Mouse (Mus musculus) intestine, embryonic 16.5 days (tissue): ENCODE measurements around the gene Lcmt1. TPM values are rescaled to one million over a fixed set of nuclear protein-coding genes. Genes with fewer than 3 reads are reported as not detected.
A peak's percentile ranks its signal among the peaks of the same experiment; 100 is the strongest.

Source experiments
- ATAC-seq: fragments of 200-750 bp; cut with Nextera tagmentation; 2 replicates; pipeline ENCODE4 v1.8.0; 2017; ENCODE audit warnings: moderate TSS enrichment, moderate library complexity
- H3K27ac ChIP-seq: fragments of 300-500 bp; sonication (generic); 2 replicates; pipeline ENCODE4 v1.5.1; 2014; ENCODE audit warnings: mild to moderate bottlenecking, low read length
- H3K27me3 ChIP-seq: fragments of 300-500 bp; sonication (generic); replicated peaks from 2 replicates; pipeline ENCODE4 v1.6.1; 2014; ENCODE audit warnings: low read length, control low read depth, mixed read lengths; ENCODE audit not compliant: control insufficient read depth, insufficient read depth
- H3K36me3 ChIP-seq: fragments of 300-500 bp; sonication (generic); 2 replicates; pipeline ENCODE4 v1.6.1; 2014; ENCODE audit warnings: low read length, control low read depth; ENCODE audit not compliant: control insufficient read depth, insufficient read depth
- H3K4me1 ChIP-seq: fragments of 300-500 bp; sonication (generic); 2 replicates; pipeline ENCODE4 v1.6.1; 2014; ENCODE audit warnings: low read length, control low read depth, mixed read lengths; ENCODE audit not compliant: control insufficient read depth, insufficient read depth
- H3K4me2 ChIP-seq: fragments of 300-500 bp; sonication (generic); 2 replicates; pipeline ENCODE4 v1.6.1; 2014; ENCODE audit warnings: low read depth, low read length, control low read depth
- H3K4me3 ChIP-seq: fragments of 300-500 bp; sonication (generic); 2 replicates; pipeline ENCODE4 v1.5.1; 2014; ENCODE audit warnings: mild to moderate bottlenecking, low read length
- H3K9ac ChIP-seq: fragments of 300-500 bp; sonication (generic); 2 replicates; pipeline ENCODE4 v1.6.1; 2014; ENCODE audit warnings: low read depth, low read length
- H3K9me3 ChIP-seq: fragments of 300-500 bp; sonication (generic); 2 replicates; pipeline ENCODE4 v1.6.1; 2016; ENCODE audit warnings: low read length, control low read depth; ENCODE audit not compliant: control insufficient read depth
- WGBS: fragments of 180-500 bp; shearing (Covaris S2); extraction: QIAGEN DNeasy Blood & Tissue Kit; methylation state at CpG from one replicate; pipeline ENCODE4 v1.1.7; 2014; 5-methylcytosine and 5-hydroxymethylcytosine counted together
- polyA plus RNA-seq: library from polyadenylated mRNA; unstranded; fragments of >200 nt; fragmentation: Nextera tagmentation; extraction: Ambion mirVana; gene quantifications from 2 replicates; pipeline ENCODE4 v1.2.1, GENCODE M21; 2015

Gene Lcmt1
- polyA plus RNA-seq, 1 experiment from 2014 or later: 47.0 TPM

DNA sequence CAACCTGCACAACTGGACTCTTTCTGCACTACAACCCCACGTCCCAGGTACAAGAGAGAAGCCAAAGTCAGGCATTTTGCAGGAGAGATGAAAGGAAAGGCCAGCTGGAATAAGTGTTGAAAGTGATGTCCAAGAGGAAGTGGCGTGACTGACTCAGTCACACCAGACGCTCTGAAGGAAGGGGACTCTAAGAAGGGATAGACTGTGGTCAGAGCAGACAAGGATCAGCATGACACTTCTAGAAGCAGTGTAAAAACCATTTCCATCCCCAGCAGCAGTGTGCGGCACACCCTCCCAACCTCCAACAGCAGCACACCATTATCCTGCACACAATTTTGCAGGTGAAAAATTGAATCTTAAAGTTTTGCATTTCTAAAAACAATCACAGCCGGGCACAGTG lies 15.2 kb upstream of the Lcmt1 start:
- Histone ChIP-seq H3K27me3 (no peaks in the 10 kb centered on the region), H3K9me3 (no peaks in the 10 kb centered on the region), H3K4me3 (no peak overlapping the region), H3K36me3 (no peaks in the 10 kb centered on the region), H3K9ac (no peak overlapping the region), H3K4me2 (peak overlapping the region; percentile 21; the same call in 1 of the 2 replicates), H3K4me1 (peaks cover 19% of the 10 kb centered on the region), H3K27ac (no peak overlapping the region; the same call in 1 of the 2 replicates)
- ATAC-seq: peak; percentile 20
- 79% methylated on average over 5 of the region's 5 CpGs for WGBS

DNA sequence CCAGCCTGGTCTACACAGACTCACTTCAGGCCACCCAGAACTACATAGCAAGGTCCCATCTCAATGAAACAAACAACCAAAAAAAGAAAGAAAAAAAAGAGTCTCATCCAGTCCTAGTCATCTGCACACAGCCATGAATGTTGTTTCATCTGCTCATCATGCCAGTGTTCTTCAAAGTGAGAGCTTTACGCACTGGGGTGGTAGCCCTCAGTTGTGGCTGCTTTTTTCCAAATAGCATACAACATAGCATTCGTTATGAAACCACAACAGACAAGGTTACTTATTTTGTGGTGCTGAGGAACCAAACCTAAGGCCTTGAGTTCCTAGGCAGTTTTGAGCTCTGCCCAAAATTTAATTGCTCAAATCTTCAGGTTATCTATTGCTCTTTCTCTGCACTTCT lies 14.7 kb upstream of the Lcmt1 start:
- Histone ChIP-seq H3K27me3 (no peaks in the 10 kb centered on the region), H3K4me3 (no peak overlapping the region), H3K4me2 (no peak overlapping the region), H3K27ac (no peak overlapping the region), H3K9me3 (no peaks in the 10 kb centered on the region), H3K9ac (no peak overlapping the region), H3K4me1 (peaks cover 16% of the 10 kb centered on the region), H3K36me3 (no peaks in the 10 kb centered on the region)
- WGBS: 93% methylated on average over 2 of the region's 2 CpGs
- ATAC-seq: no peak

GRCm38 (mm10) chr7:123356158-123356557 lies 13.4 kb upstream of the Lcmt1 start:
- no peak for ATAC-seq
- H3K27me3 ChIP-seq: no peaks in the 10 kb centered on the region
- 82% methylated on average over 3 of the region's 3 CpGs for WGBS

GRCm38 (mm10) chr7:123359101-123359500 lies 10.5 kb upstream of the Lcmt1 start:
- H3K4me2 ChIP-seq: no peak overlapping the region
- no peaks in the 10 kb centered on the region for H3K36me3 ChIP-seq
- H3K9me3 ChIP-seq: no peaks in the 10 kb centered on the region
- no peak for ATAC-seq
- H3K4me1 ChIP-seq: peaks cover 11% of the 10 kb centered on the region
- 74% methylated on average over 7 of the region's 7 CpGs for WGBS
- no peaks in the 10 kb centered on the region for H3K27me3 ChIP-seq
- H3K9ac ChIP-seq: no peak overlapping the region
- H3K4me3 ChIP-seq: no peak overlapping the region
- no peak overlapping the region for H3K27ac ChIP-seq

More at GRCm38 (mm10) chr7:123356158-123356557, 13.4 kb upstream of the Lcmt1 start:
- H3K4me1 ChIP-seq: peaks cover 15% of the 10 kb centered on the region
- no peaks in the 10 kb centered on the region for H3K36me3 ChIP-seq
- H3K4me2 ChIP-seq: no peak overlapping the region
- H3K4me3 ChIP-seq: no peak overlapping the region
- no peak overlapping the region for H3K27ac ChIP-seq
- H3K9ac ChIP-seq: no peak overlapping the region
- no peaks in the 10 kb centered on the region for H3K9me3 ChIP-seq

DNA sequence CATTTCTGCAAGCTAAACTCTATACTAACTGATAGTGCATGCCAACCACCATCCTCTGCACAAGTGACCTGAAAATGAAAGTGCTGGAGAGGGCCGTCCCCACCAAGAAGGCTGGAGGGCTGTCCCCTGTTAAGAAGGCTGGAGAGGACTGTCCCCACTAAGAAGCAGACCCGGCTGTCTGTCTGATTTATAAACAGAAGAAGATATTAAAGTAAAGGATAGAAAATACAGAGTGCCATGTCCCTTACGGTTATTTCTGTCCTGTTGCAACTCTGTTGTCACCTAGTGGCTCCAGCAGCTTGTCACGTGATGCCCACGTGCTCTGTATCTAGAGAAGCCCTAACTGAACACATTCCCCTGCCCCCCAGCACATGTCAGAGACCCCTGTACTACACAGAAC lies 9.4 kb upstream of the Lcmt1 start:
- peaks cover 2% of the 10 kb centered on the region; the same call in 1 of the 2 replicates for H3K4me1 ChIP-seq
- no peak overlapping the region for H3K9ac ChIP-seq
- WGBS: 76% methylated on average over 5 of the region's 5 CpGs
- no peak overlapping the region for H3K4me3 ChIP-seq
- H3K27ac ChIP-seq: no peak overlapping the region
- H3K9me3 ChIP-seq: no peaks in the 10 kb centered on the region
- H3K36me3 ChIP-seq: no peaks in the 10 kb centered on the region
- H3K4me2 ChIP-seq: no peak overlapping the region
- ATAC-seq: no peak
- H3K27me3 ChIP-seq: no peaks in the 10 kb centered on the region

DNA sequence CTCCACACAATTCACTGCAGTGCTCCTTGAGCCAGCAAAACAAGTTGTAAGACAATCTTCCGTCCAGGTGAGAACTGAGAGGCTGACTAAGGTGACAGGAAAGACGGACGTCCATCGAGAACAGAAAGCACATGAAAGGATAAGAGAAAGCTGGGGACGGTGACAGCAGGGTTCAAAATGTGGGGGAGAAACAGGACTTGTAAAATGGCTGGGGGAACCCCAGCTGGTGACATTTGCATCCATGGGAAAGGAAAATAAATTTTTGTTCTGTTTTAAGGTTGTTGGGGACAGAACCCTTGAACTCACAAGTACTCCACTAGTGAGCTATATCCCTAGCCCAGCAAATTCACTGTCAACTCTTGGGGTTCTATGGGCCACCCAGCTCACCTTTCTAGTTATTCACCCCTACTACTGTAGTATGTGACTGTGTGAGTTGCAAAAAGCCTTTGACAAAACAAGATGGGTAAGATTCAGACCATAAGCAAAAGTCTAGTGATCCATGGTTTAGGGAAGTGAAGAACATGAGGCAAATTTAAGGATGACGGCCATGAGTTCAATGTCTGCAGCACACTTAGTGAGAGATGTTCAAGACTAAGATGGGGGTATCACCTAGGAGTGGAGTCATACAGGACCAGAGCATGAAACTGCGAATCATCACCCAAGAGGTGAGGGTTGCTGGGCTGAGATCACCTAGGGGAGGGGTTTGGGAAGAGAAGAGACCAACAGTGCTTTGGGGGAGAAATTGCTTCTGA lies 8.2 kb upstream of the Lcmt1 start:
- Histone ChIP-seq H3K9ac (no peak overlapping the region), H3K4me2 (no peak overlapping the region), H3K9me3 (no peaks in the 10 kb centered on the region), H3K4me1 (peaks cover 6% of the 10 kb centered on the region; the same call in 1 of the 2 replicates), H3K4me3 (no peak overlapping the region), H3K27me3 (no peaks in the 10 kb centered on the region), H3K27ac (no peak overlapping the region), H3K36me3 (no peaks in the 10 kb centered on the region)
- ATAC-seq: no peak
- WGBS: 86% methylated on average over 7 of the region's 7 CpGs

DNA sequence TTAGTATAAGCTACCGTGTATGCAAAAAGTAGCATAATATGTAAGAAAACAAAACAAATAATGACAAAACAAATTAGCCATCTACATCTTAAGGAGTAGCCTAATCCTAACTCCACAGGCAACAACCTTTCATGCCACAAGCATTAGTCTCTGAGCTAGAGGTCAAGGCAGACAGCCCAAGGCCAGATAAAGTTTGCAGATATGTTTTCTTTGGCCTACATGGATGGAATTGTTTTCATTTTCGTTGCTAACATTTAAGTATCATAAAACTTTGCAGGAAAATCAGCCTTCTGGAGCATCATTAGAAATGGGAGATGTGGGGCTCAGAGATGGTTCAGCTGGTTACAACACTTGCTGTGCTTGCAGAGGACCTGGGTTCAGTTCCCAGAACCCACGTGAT lies 6.8 kb upstream of the Lcmt1 start:
- Histone ChIP-seq H3K9me3 (no peaks in the 10 kb centered on the region), H3K4me2 (no peak overlapping the region), H3K27me3 (no peaks in the 10 kb centered on the region), H3K9ac (no peak overlapping the region), H3K27ac (no peak overlapping the region), H3K4me1 (peaks cover 19% of the 10 kb centered on the region), H3K4me3 (no peak overlapping the region), H3K36me3 (no peaks in the 10 kb centered on the region)
- ATAC-seq: no peak
- 90% methylated on average over 3 of the region's 3 CpGs for WGBS

GRCm38 (mm10) chr7:123363971-123364370 lies 5.6 kb upstream of the Lcmt1 start:
- WGBS: 89% methylated on average over 8 of the region's 8 CpGs
- no peak overlapping the region for H3K9ac ChIP-seq
- H3K4me2 ChIP-seq: no peak overlapping the region
- H3K9me3 ChIP-seq: no peaks in the 10 kb centered on the region
- no peak for ATAC-seq
- H3K4me1 ChIP-seq: peaks cover 27% of the 10 kb centered on the region
- no peaks in the 10 kb centered on the region for H3K36me3 ChIP-seq
- no peaks in the 10 kb centered on the region for H3K27me3 ChIP-seq
- no peak overlapping the region for H3K4me3 ChIP-seq
- no peak overlapping the region for H3K27ac ChIP-seq

- peak overlapping the region; percentile 35; the same call in 1 of the 2 replicates for H3K27ac ChIP-seq
- H3K9ac ChIP-seq: no peak overlapping the region
- no peaks in the 10 kb centered on the region for H3K9me3 ChIP-seq
- no peaks in the 10 kb centered on the region for H3K36me3 ChIP-seq
- 66% methylated on average over 7 of the region's 7 CpGs for WGBS
- no peaks in the 10 kb centered on the region for H3K27me3 ChIP-seq
- no peak overlapping the region for H3K4me2 ChIP-seq
- peaks cover 30% of the 10 kb centered on the region for H3K4me1 ChIP-seq
- no peak for ATAC-seq
- H3K4me3 ChIP-seq: no peak overlapping the region
Observed at GRCm38 (mm10) chr7:123365876-123366741, 3.5 kb upstream of the Lcmt1 start.
